Mouse (Mus musculus): ENCODE measurements around the gene Ptgir. TPM values are rescaled to one million over a fixed set of nuclear protein-coding genes. Genes with fewer than 3 reads are reported as not detected.
A peak's percentile ranks its signal among the peaks of the same experiment; 100 is the strongest.

Gene Ptgir
- polyA plus RNA-seq, 1 experiment from 2014 or later: 0.19 TPM

GRCm38 (mm10) chr7:16892352-16892730 lies 13.9 kb upstream of the Ptgir start:
- H3K4me1 ChIP-seq (ENCODE audit: control insufficient read depth, insufficient read depth, low read length): peaks cover 20% of the 10 kb centered on the region
- H3K27me3 ChIP-seq (ENCODE audit: control insufficient read depth, insufficient read depth, low read length): peaks cover 33% of the 10 kb centered on the region
- H3K27ac ChIP-seq (ENCODE audit: low read depth, low read length): no peak overlapping the region
- peaks cover 6% of the 10 kb centered on the region for H3K36me3 ChIP-seq (ENCODE audit: control insufficient read depth, insufficient read depth, low read length)
- no peak overlapping the region for H3K9ac ChIP-seq (ENCODE audit: low read depth, low read length)
- no peak for ATAC-seq (replicated peaks; ENCODE audit: insufficient number of reproducible peaks, low FRiP score, low TSS enrichment)
- 41% methylated on average over 9 of the region's 9 CpGs for WGBS (ENCODE audit: insufficient replicate concordance)
- no peaks in the 10 kb centered on the region for H3K9me3 ChIP-seq (replicated peaks; ENCODE audit: control insufficient read depth, low read length)
- H3K4me2 ChIP-seq: peak overlapping the region; percentile 65
- peak overlapping the region; percentile 29 for H3K4me3 ChIP-seq (ENCODE audit: low read depth, low read length)

GRCm38 (mm10) chr7:16893612-16894011 lies 12.7 kb upstream of the Ptgir start:
- Histone ChIP-seq H3K4me3 (ENCODE audit: low read depth, low read length) (no peak overlapping the region), H3K9ac (ENCODE audit: low read depth, low read length) (no peak overlapping the region), H3K9me3 (replicated peaks; ENCODE audit: control insufficient read depth, low read length) (no peaks in the 10 kb centered on the region), H3K4me1 (ENCODE audit: control insufficient read depth, insufficient read depth, low read length) (peaks cover 20% of the 10 kb centered on the region), H3K27me3 (ENCODE audit: control insufficient read depth, insufficient read depth, low read length) (peaks cover 33% of the 10 kb centered on the region), H3K4me2 (no peak overlapping the region; the same call in 1 of the 2 replicates), H3K27ac (ENCODE audit: low read depth, low read length) (no peak overlapping the region), H3K36me3 (ENCODE audit: control insufficient read depth, insufficient read depth, low read length) (no peaks in the 10 kb centered on the region)
- 3% methylated on average over 6 of the region's 6 CpGs for WGBS (ENCODE audit: insufficient replicate concordance)
- ATAC-seq (replicated peaks; ENCODE audit: insufficient number of reproducible peaks, low FRiP score, low TSS enrichment): no peak

GRCm38 (mm10) chr7:16894279-16894678 lies 12.0 kb upstream of the Ptgir start:
- Histone ChIP-seq H3K27ac (ENCODE audit: low read depth, low read length) (no peak overlapping the region), H3K4me2 (peak overlapping the region; percentile 14; the same call in 1 of the 2 replicates), H3K4me1 (ENCODE audit: control insufficient read depth, insufficient read depth, low read length) (peaks cover 20% of the 10 kb centered on the region), H3K4me3 (ENCODE audit: low read depth, low read length) (no peak overlapping the region; the same call in 1 of the 2 replicates), H3K36me3 (ENCODE audit: control insufficient read depth, insufficient read depth, low read length) (no peaks in the 10 kb centered on the region), H3K9me3 (replicated peaks; ENCODE audit: control insufficient read depth, low read length) (no peaks in the 10 kb centered on the region), H3K9ac (ENCODE audit: low read depth, low read length) (no peak overlapping the region), H3K27me3 (ENCODE audit: control insufficient read depth, insufficient read depth, low read length) (peaks cover 36% of the 10 kb centered on the region)
- no peak for ATAC-seq (replicated peaks; ENCODE audit: insufficient number of reproducible peaks, low FRiP score, low TSS enrichment)
- 5% methylated on average over 4 of the region's 4 CpGs for WGBS (ENCODE audit: insufficient replicate concordance)

- Histone ChIP-seq H3K4me3 (ENCODE audit: low read depth, low read length) (0 out of 2 replicates have a peak overlapping the region, but pooled peaks have one; percentile 13), H3K4me1 (ENCODE audit: control insufficient read depth, insufficient read depth, low read length) (peaks cover 20% of the 10 kb centered on the region), H3K9ac (ENCODE audit: low read depth, low read length) (no peak overlapping the region), H3K4me2 (peak overlapping the region; percentile 47), H3K9me3 (replicated peaks; ENCODE audit: control insufficient read depth, low read length) (no peaks in the 10 kb centered on the region), H3K27me3 (ENCODE audit: control insufficient read depth, insufficient read depth, low read length) (peaks cover 36% of the 10 kb centered on the region), H3K27ac (ENCODE audit: low read depth, low read length) (no peak overlapping the region), H3K36me3 (ENCODE audit: control insufficient read depth, insufficient read depth, low read length) (no peaks in the 10 kb centered on the region)
- under 1% methylated on average over 24 of the region's 24 CpGs for WGBS (ENCODE audit: insufficient replicate concordance)
- ATAC-seq (replicated peaks; ENCODE audit: insufficient number of reproducible peaks, low FRiP score, low TSS enrichment): peak; percentile 40; the same call in 1 of the 2 replicates
These were observed 11.3 kb upstream of the Ptgir start for GRCm38 (mm10) chr7:16895000-16895399.

- no peak overlapping the region for H3K27ac ChIP-seq (ENCODE audit: low read depth, low read length)
- 34% methylated on average over 10 of the region's 10 CpGs for WGBS (ENCODE audit: insufficient replicate concordance)
- H3K4me2 ChIP-seq: peak overlapping the region; percentile 47
- H3K36me3 ChIP-seq (ENCODE audit: control insufficient read depth, insufficient read depth, low read length): no peaks in the 10 kb centered on the region
- H3K9me3 ChIP-seq (replicated peaks; ENCODE audit: control insufficient read depth, low read length): no peaks in the 10 kb centered on the region
- H3K9ac ChIP-seq (ENCODE audit: low read depth, low read length): no peak overlapping the region
- 0 out of 2 replicates have a peak overlapping the region, but pooled peaks have one; percentile 13 for H3K4me3 ChIP-seq (ENCODE audit: low read depth, low read length)
- no peak for ATAC-seq (replicated peaks; ENCODE audit: insufficient number of reproducible peaks, low FRiP score, low TSS enrichment)
- H3K27me3 ChIP-seq (ENCODE audit: control insufficient read depth, insufficient read depth, low read length): peaks cover 38% of the 10 kb centered on the region
- H3K4me1 ChIP-seq (ENCODE audit: control insufficient read depth, insufficient read depth, low read length): peaks cover 17% of the 10 kb centered on the region
These were observed 10.8 kb upstream of the Ptgir start for GRCm38 (mm10) chr7:16895511-16895910.

- no peak overlapping the region for H3K9ac ChIP-seq (ENCODE audit: low read depth, low read length)
- H3K36me3 ChIP-seq (ENCODE audit: control insufficient read depth, insufficient read depth, low read length): no peaks in the 10 kb centered on the region
- no peak overlapping the region for H3K4me3 ChIP-seq (ENCODE audit: low read depth, low read length)
- no peaks in the 10 kb centered on the region for H3K9me3 ChIP-seq (replicated peaks; ENCODE audit: control insufficient read depth, low read length)
- peaks cover 36% of the 10 kb centered on the region for H3K27me3 ChIP-seq (ENCODE audit: control insufficient read depth, insufficient read depth, low read length)
- WGBS (ENCODE audit: insufficient replicate concordance): 33% methylated on average over 5 of the region's 5 CpGs
- H3K4me2 ChIP-seq: no peak overlapping the region
- no peak overlapping the region for H3K27ac ChIP-seq (ENCODE audit: low read depth, low read length)
- no peak for ATAC-seq (replicated peaks; ENCODE audit: insufficient number of reproducible peaks, low FRiP score, low TSS enrichment)
- peaks cover 8% of the 10 kb centered on the region; the same call in 1 of the 2 replicates for H3K4me1 ChIP-seq (ENCODE audit: control insufficient read depth, insufficient read depth, low read length)
These were observed 5.8 kb upstream of the Ptgir start for GRCm38 (mm10) chr7:16900526-16900925.

- no peaks in the 10 kb centered on the region for H3K9me3 ChIP-seq (replicated peaks; ENCODE audit: control insufficient read depth, low read length)
- no peaks in the 10 kb centered on the region for H3K36me3 ChIP-seq (ENCODE audit: control insufficient read depth, insufficient read depth, low read length)
- no peak for ATAC-seq (replicated peaks; ENCODE audit: insufficient number of reproducible peaks, low FRiP score, low TSS enrichment)
- H3K27ac ChIP-seq (ENCODE audit: low read depth, low read length): no peak overlapping the region
- H3K27me3 ChIP-seq (ENCODE audit: control insufficient read depth, insufficient read depth, low read length): peaks cover 49% of the 10 kb centered on the region
- H3K4me3 ChIP-seq (ENCODE audit: low read depth, low read length): no peak overlapping the region
- 83% methylated on average over 2 of the region's 2 CpGs for WGBS (ENCODE audit: insufficient replicate concordance)
- peaks cover 34% of the 10 kb centered on the region for H3K4me1 ChIP-seq (ENCODE audit: control insufficient read depth, insufficient read depth, low read length)
- H3K9ac ChIP-seq (ENCODE audit: low read depth, low read length): no peak overlapping the region
- no peak overlapping the region for H3K4me2 ChIP-seq
These were observed 2.8 kb upstream of the Ptgir start for GRCm38 (mm10) chr7:16903439-16903955.

GRCm38 (mm10) chr7:16904120-16904675 lies 2.1 kb upstream of the Ptgir start:
- peaks cover 41% of the 10 kb centered on the region for H3K4me1 ChIP-seq (ENCODE audit: control insufficient read depth, insufficient read depth, low read length)
- H3K4me2 ChIP-seq: no peak overlapping the region
- H3K9me3 ChIP-seq (replicated peaks; ENCODE audit: control insufficient read depth, low read length): no peaks in the 10 kb centered on the region
- WGBS (ENCODE audit: insufficient replicate concordance): 41% methylated on average over 9 of the region's 10 CpGs
- H3K4me3 ChIP-seq (ENCODE audit: low read depth, low read length): no peak overlapping the region
- no peak for ATAC-seq (replicated peaks; ENCODE audit: insufficient number of reproducible peaks, low FRiP score, low TSS enrichment)
- H3K36me3 ChIP-seq (ENCODE audit: control insufficient read depth, insufficient read depth, low read length): no peaks in the 10 kb centered on the region
- H3K9ac ChIP-seq (ENCODE audit: low read depth, low read length): no peak overlapping the region
- H3K27me3 ChIP-seq (ENCODE audit: control insufficient read depth, insufficient read depth, low read length): peaks cover 54% of the 10 kb centered on the region
- no peak overlapping the region for H3K27ac ChIP-seq (ENCODE audit: low read depth, low read length)

- H3K4me2 ChIP-seq: no peak overlapping the region
- no peak for ATAC-seq (replicated peaks; ENCODE audit: insufficient number of reproducible peaks, low FRiP score, low TSS enrichment)
- H3K4me1 ChIP-seq (ENCODE audit: control insufficient read depth, insufficient read depth, low read length): peaks cover 42% of the 10 kb centered on the region
- H3K27me3 ChIP-seq (ENCODE audit: control insufficient read depth, insufficient read depth, low read length): peaks cover 59% of the 10 kb centered on the region
- H3K27ac ChIP-seq (ENCODE audit: low read depth, low read length): no peak overlapping the region
- H3K9ac ChIP-seq (ENCODE audit: low read depth, low read length): no peak overlapping the region
- H3K36me3 ChIP-seq (ENCODE audit: control insufficient read depth, insufficient read depth, low read length): no peaks in the 10 kb centered on the region
- WGBS (ENCODE audit: insufficient replicate concordance): 35% methylated on average over 9 of the region's 9 CpGs
- no peak overlapping the region for H3K4me3 ChIP-seq (ENCODE audit: low read depth, low read length)
- H3K9me3 ChIP-seq (replicated peaks; ENCODE audit: control insufficient read depth, low read length): no peaks in the 10 kb centered on the region
These were observed 734 bp upstream of the Ptgir start for GRCm38 (mm10) chr7:16905491-16906021.
